Mouse (Mus musculus) megakaryocyte progenitor cell, adult 5-6 weeks (primary cell): ENCODE measurements at regions not wholly inside any gene's neighbourhood (a gene's known extent, or its start where the extent isn't known, plus 50 kb on each side); places are given as distances from the start of the nearest gene placed in this dataset.

ENCODE experiments used
- ATAC-seq: replicated peaks from 2 replicates; pipeline ENCODE4 v1.8.0; 2016; ENCODE audit warnings: mild to moderate bottlenecking, moderate TSS enrichment, inconsistent platforms; ENCODE audit not compliant: poor library complexity

DNA sequence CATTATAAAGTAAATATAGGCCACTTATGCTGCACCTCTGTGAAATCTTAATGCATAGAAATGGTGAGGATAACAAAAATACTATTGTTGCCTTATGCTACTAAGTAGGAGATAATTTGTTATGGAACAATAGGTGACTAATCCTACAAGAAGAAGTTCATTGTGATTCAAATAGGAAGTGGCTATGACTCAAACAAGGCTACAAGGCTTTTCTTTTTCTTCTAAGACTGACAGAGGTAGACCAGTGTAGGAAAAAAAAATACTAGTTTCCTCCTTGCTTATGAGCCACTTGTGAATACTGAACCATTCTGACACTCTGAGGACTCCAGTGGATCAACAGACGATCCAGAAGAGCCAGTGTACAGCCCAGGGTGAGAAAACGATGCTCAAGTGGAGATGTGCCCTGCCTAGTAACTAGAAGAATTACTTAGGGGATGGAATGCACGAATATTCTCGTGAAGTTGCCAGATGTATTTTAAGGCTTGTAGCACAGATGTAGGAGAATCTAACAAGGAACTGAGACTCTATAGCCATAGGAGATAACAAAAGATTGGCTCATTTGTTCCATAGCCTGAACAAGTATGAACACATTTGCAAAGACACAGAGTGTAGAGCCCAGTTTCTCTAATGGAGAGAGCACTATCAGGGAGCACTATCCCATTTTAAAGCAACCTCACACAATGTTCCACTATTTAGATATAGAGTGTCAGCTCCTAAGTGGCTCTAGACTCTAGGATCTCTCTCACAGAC, 60.3 kb downstream of the Fzd1 start:
- ATAC-seq: no peak

DNA sequence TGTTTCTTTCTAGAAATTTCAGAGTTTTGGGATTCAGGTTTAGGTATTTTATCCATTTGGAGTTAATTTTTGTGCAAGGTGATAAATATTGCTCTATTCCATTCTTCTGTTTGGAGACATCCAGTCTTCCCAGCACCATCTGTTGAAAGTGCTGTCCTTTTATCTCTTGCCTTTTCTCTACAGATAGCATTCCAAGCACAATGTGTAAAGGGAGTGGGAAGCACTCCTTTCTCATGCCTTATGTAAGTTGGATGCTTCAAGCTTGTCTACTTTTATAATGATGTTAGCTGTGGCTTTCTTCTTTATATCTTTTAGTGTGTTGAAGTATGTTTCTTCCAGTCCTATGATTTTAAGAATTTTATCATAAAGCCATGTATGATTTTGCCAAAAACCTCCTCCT, 61.1 kb downstream of the Fzd1 start:
- no peak for ATAC-seq

DNA sequence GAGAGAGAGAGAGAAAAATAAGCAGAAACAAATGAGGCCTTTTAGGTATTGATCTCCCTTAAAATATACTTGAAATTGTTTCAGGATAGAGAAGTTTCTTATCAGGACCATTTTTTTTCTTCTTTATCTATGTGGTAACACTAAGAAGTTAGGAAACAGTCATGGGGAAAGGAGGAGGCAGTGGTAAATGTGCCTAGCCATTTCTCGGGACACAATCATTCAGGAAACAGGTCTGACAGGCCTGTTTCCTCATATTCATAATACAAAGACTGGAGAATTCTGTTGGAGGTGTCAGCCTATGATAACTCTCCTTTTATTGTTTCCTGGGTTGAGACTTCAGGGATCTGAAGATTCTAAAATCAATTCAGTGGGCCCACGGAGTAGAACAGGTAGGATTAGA, 68.7 kb downstream of the Fzd1 start:
- peak; percentile 55 for ATAC-seq

DNA sequence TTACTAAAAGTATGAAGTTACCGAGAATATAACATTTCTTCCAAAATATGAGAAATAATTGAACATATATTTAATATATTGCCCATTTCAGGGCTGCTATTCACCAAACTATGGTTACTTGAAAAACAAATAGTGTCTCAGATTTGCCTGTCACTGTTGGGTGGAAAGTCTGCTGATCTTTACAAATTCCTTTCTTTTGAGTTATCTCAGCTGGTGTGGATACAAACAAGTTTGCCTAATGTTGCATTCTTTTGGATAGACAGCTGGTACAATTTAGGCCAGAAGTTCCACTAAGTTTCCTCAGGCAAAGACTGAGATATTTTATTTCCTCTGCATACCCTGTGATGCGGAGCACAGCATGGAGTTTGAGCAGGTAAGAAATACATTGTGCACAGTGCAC, 82.5 kb downstream of the Fzd1 start:
- ATAC-seq: no peak

DNA sequence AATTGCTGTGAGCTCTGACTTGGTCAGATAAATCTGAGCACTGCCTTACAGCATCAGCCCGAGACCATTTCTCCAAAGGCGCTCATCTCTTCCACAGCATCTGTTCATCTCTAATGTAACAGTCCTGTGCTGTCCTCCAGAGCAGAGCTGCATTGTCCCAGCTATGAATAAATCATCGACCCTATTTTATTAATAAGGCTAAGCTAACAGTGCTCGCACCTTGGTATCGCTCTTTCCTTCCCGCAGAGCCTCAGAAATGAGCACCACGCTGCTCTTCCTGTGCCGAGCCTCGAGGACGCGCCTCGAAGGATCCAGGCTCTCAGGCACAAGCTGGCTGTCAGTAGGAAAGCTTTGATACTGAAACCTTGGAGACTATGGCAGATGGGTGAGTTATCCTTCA, 91.5 kb downstream of the Fzd1 start:
- ATAC-seq: no peak

DNA sequence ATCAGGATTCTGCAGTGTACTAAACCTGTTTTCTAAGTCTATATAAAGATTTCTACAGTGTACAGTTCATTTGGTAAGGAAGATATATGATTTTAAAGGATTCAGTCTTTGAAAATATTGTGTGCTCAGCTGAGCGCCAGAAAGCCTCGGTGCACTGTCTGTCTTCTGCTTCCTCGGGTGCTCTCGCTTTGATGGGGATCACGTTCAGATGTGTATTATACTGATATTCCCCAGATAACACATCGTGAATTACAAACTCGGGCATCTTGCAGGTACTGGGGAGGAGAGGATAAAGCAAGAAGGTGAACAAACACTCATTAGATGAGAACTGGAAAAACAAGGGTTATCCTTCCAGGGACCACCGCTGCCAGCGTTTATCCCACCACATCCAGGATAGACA, 91.9 kb downstream of the Fzd1 start:
- ATAC-seq: no peak

DNA sequence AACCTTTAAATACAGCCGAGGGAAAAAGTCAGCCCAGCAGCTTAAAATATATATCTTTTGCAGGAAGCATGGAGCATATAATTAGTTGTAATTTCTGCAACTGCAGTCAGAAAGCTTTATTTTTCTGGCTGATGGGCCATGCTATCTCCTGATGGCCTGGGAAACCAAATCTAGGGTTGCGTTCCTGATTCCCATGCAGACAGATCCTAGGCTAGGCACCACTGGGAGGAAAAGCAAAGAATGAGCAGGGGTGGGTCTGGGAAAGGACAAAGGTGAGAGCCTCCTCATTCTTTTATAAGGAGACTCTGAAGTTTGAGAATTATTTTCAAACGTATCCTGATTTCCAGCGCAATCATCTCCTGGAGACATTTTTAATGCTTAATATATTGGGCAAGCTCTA, 92.9 kb downstream of the Fzd1 start:
- no peak for ATAC-seq

DNA sequence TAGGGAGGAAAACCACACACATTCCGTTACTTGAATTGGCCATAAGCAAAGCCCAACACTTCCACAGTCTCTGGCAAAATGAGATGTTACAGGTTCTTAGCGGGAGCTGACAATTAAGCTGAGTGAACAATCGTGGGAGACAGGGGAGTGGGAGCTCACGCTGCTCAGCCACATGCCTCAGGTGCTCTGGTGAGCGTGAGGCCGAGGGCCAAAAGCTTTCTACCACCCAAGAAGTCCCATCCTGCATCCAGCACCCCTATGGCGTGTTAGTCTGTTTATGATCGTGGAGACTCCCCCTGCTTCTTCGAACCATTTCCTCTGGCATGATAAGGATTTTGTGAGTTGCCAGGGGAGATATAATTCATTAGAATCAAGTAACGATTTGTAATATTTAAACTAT, 93.3 kb downstream of the Fzd1 start:
- ATAC-seq: no peak

DNA sequence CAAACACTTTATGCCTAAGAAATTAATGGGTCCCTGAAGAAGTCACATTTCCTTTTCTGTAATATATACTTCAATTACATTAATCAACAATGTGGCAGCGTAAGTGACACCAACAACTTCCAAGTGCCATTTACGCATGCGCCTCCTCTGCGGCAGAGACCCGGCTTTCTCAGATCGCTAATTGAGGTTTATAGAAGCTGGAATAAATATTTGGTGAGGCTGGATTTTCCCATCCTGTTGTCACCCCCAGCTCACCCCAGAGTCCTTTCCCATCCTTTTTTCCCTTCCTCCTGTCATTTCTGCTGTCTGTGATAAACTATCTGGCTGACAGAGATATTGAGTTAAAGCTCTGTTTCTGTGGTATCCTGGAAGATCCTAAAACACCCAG, 95.6 kb downstream of the Fzd1 start:
- ATAC-seq: no peak

DNA sequence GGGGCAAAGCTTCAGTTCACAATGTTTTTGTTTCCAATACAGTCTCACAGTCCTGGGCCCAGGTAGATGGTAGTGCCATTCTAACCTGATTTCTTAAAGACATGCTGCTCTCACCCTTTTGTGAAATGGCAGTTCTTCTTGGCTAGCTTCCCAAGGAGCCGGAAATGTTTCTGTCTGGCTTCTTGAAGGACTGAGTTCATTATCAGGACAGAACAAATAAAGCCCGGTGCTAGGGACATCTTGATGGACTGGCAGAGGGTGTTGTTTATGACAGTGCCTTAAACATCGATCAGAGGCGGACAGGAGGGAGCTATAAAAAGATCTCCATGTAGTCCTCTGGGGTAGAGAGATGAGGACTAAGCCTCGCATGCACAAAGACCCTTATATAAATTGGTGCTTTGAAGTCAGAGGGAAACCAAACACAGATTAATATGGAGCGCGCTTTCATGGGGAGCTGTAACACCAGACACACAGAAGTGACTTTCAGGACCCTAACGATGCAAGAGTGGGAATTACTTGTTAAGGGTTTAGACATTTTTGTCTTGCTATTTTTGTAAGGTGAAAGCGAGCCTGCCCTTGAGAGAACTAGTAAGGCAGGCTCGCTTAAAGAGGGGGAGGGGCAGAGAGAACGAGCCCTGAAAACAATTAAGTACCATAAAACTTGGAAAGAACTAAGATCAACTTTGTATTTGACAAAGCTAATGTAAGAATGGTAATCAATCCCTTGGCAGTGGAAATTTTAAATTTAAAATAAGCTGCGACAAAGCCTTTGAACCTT, 96.2 kb downstream of the Fzd1 start:
- ATAC-seq: no peak

DNA sequence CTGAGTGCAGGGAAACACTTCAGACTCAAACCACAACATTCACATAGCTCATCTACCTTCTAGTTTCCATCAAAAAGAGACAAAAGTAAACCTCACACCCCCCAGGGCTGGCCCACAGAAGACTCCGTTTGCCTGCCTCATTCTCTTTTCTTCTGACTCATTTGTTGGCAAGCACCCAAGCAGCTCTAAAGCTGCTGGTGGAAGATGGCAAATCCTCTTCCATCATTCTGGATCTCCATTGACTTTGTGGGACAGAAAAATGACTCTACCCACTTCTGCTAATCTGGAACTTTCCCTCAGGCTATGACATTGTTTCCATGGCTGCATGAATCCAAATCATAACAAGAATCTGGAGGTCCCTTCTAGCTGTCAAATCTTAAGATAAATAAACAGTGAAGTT, 99.9 kb downstream of the Fzd1 start:
- no peak for ATAC-seq

DNA sequence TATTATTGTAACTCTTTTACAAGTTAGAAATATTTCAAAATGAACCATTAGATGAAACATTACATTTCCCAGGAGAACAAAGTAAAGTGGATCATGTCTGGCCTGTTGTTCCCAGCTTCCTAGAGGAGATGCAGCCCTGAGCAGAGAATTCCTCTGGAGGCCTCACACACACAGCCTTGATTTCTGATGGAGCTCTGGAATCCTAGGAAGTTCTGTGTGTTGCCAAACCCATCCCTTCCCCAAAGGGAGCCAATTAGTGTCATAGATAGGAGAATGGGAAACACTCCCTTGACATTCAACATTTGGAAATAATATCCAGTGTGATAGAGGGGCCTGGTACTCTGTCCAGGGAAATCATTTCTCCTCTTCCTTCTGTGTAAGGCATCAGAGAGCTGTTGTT, 103.6 kb downstream of the Fzd1 start:
- ATAC-seq: no peak

DNA sequence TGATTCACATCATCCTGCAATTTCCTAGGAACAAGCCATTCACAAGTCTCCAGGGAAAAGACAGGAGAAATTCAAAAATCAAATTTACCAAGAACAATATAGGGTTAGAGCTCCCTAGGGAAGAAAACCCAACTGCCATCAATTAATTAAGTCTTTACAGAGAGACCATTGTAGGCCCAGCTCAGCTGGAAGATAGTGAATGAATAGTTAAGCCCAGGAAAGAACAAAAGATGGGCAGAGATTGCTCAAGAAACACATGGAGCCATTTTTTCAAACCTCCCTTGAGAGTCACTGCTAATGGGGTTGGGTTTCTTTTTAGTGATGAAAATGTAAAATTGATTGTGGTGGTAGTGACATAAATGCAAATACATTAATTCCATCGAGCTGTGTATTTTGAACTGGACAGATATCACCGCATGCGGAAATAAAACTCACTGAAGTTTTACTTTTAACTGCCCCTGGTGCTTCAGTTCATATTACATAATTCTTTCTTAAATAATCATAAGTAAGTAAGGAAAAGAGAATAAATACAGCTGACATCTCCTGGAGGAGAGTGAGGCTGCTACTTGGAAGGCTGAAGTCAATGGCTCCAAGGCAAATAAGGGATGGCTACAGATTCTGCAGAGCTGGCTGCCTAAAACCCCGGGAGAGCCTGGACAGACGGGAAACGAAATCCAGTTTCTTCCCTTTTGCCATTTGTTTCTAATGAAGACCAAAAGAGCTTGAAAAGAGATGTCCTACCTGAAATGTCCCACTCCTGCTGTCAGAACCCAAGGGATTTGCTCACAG, 106.5 kb downstream of the Fzd1 start:
- no peak for ATAC-seq

DNA sequence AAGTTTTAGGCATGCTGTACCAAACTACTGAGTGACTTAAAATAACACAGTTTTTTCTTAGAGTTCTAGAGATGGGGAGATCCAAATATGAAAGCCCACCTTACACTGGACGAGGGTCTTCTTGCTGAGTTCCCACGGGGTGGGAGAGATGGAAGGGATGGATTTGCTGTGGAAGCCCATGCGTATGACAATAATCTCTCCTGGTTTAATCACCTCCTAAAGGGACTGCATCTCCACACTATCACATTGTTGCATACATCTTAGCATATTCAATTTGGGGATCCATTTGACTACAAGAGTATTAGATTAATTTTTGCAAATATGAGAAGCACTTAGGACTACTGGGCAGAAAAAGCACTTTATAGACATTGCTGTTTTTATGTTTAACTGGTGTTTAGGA, 107.1 kb downstream of the Fzd1 start:
- no peak for ATAC-seq

DNA sequence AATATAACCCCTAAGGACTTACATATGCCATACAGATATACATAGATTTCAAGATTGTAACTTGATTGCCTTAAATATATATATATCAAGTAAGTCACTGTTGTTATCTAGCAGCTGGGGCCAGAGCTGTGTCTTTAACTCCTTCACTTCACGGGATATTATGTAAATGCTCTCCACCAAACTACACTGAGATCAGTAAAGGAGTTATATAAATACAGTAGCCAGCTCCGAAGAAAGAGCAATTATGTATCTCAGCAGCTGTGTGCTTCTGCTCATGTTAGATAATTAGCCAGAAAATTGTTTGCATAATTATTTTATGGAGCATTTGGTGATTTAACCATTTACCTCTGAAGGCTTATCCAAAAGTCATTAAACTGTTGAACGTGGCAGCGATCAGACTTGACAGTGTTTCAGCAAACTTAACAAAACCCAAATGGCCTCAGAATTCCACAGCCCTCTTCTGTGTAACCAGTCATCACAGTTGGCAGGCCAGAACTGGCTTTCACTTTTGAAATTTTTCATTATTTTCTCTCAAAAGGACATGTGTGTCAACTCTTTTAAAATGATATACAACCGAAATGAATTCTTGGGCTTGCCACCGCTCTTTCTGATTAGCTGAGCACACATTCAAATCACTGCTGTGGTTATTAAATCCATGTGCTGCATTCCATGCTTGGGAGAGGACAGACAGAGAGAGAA, 107.8 kb downstream of the Fzd1 start:
- no peak for ATAC-seq

DNA sequence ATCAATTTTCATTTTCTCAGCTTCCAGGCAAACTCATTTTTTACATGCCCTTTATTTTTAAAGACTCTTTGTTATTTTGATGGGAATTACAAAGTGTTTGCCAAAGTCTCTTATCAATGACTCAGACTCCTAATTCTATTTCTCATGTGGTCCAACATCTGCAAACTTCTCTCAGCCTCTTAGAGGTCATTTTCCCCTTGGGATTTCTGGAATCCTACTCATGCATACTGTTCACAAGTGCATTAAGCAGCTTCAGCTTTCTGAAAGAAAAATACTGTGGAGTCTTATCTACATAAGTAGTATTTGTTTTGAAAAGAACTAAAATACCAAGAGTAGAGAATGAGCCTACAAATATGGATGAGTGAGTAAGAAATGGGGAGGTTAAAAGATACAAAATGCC, 116.8 kb downstream of the Fzd1 start:
- no peak for ATAC-seq

DNA sequence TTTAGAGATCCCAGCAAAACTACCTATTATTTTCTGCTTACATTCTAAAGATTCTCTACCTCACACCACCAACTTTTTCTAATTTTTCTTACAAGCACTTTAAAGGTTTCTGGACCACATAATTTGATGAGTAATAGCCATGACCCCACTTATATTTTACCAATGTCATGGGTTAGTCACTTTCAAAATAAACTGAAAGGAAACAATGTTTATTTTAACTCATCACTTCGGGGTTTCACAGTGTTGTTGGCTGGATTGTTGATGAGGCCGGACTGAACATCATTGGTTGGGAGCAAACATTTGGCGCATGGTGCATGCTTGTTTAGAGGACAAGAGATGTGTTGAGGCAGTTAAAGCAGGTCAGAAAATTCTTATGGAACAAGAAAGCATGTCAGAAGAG, 124.1 kb downstream of the Fzd1 start:
- no peak for ATAC-seq

DNA sequence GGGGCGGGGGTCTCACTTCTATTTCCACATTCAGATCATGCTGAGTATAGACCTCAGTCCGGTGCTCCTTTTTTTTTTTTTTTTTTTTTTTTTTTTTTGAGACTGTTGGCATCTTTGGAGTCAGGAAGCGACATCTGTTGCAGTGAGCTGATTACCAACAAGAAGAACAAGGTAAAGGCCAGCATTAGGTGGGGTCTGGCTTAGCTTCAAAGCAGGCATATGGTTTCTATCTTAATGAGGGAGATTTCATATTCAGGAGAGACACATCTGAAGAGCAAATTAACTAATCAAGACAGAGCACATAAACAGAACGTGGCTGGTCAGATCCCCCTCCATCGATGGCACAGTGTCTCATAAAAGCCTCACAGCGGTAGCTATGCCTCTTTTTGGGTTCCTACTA, 132.6 kb downstream of the Fzd1 start:
- no peak for ATAC-seq

DNA sequence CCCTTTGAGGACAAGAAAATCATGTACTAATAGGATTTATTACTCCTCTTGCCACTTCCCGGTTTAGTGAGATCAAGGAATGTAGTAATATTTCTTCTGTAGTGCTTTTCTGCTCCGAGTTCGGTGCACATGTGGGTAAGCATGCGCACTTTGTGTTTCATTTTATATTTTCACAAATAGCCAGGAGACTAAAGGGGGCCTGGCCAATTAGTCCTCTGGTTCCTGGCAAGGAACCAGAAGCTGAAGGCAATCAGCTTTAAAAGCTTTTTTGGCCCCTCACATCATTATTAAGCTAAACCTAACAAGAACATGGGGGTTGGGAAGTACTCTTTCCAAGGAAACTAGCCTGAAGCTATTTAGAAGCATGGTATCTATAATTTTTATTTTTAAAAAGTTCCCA, 134.2 kb downstream of the Fzd1 start:
- no peak for ATAC-seq

DNA sequence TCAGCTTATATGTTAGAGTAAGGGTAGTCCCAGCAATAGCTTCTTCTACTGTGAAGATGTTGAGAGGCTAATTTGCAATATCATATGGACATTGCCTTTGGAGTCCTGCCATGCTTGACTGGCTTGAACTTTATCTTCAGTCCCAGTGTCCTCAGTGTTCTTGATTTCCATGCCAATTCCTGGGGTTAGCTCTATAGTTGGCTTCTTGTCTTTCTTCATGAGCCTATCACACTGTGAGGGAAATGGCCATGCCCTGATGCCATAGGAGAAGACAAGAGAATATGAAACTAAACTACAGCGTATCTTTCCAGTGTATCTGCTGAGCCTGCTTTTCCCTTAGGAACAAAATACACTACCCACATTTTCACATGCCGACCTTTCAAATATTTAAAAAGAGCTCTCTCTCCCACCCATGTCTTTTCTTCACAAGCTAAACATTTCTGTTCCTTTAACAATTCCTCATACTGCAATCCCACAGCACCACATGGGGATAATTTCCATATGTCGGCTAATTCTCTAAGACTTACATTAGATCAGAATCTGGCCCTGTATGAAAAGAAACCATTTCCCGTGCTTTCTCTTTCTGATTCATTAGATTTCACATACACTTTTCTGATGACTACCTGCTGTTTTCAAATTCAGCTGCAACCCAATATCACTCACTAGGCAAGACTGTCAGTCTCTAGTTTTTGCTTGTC, 137.2 kb downstream of the Fzd1 start:
- no peak for ATAC-seq

DNA sequence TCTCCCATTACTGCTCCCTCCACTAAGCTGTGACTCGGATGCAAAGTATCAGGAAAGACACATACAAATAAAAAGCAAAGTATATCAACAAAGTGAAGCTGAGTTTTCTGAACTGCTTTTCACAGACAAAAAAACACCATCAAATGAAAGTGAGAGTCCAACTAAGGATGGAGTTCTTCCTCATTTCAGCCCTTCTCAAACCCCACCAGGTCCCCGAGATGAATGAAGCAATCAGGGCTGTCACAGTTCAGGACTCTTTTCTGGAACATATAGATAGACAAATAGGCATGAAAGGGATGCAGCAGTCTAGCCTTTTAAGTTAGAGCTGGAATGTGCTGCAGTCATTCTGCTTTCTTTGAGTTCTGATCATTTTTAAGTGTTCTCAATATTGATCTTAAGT, 142.6 kb downstream of the Fzd1 start:
- 0 out of 2 replicates have a peak, but pooled peaks have one; percentile 31 for ATAC-seq
